Mouse (Mus musculus) skeletal muscle tissue, postnatal 0 days (tissue): ENCODE results near the gene Mbtps1. TPM values are rescaled to one million over a fixed set of nuclear protein-coding genes. Genes with fewer than 3 reads are reported as not detected.

ENCODE experiments used
- polyA plus RNA-seq: library from polyadenylated mRNA; unstranded; fragments of >200 nt; fragmentation: Nextera tagmentation; extraction: Ambion mirVana; gene quantifications from 2 replicates; pipeline ENCODE4 v1.2.1, GENCODE M21; 2015

Mbtps1 gene
- polyA plus RNA-seq: 39.1 and 41.9 TPM in 2 replicates

GRCm38 (mm10) chr8:119558603-119559401 lies at the start of gene Mbtps1:
Gene Mbtps1, minus strand, starts transcription at chr8:119558735.

GRCm38 (mm10) chr8:119604996-119605395 lies 46.5 kb upstream of the Mbtps1 start, which contains the start of gene Taf1c:
Gene Taf1c, minus strand, starts transcription at chr8:119605222.

GRCm38 (mm10) chr8:119574437-119575365 lies 16.2 kb upstream of the Mbtps1 start, which contains the start of the genes Hsdl1 and Dnaaf1:
Gene Hsdl1, minus strand, starts transcription at chr8:119575183.
Gene Dnaaf1, plus strand, starts transcription at chr8:119575235.

GRCm38 (mm10) chr8:119501598-119501997 lies 56.9 kb downstream of the Mbtps1 start, which contains the start of gene Slc38a8:
Gene Slc38a8, minus strand, starts transcription at chr8:119501698.

Other genes starting within 250 kb of the Mbtps1 start
- 242 and 258 TPM in 2 replicates for gene Hsbp1, start 214.2 kb downstream of the Mbtps1 start, polyA plus RNA-seq
- gene Mlycd, start 163.9 kb downstream of the Mbtps1 start, polyA plus RNA-seq: 96.9 and 121 TPM in 2 replicates
- 1.8 and 2.1 TPM in 2 replicates for gene Osgin1, start 124.6 kb downstream of the Mbtps1 start, polyA plus RNA-seq
- gene Necab2, start 112.0 kb downstream of the Mbtps1 start, polyA plus RNA-seq: 0.23 and 0.26 TPM in 2 replicates
- not detected in 2 replicates for gene Slc38a8, start 57.0 kb downstream of the Mbtps1 start, polyA plus RNA-seq
- 15.5 and 16.9 TPM in 2 replicates for gene Hsdl1, start 16.4 kb upstream of the Mbtps1 start, polyA plus RNA-seq
- gene Dnaaf1, start 16.5 kb upstream of the Mbtps1 start, polyA plus RNA-seq: not detected in 2 replicates
- 3.5 and 3.6 TPM in 2 replicates for gene Taf1c, start 46.5 kb upstream of the Mbtps1 start, polyA plus RNA-seq
- gene Adad2, start 54.0 kb upstream of the Mbtps1 start, polyA plus RNA-seq: not detected in 2 replicates
- gene Kcng4, start 76.9 kb upstream of the Mbtps1 start, polyA plus RNA-seq: 0.21 and 0.37 TPM in 2 replicates
- gene Wfdc1, start 107.6 kb upstream of the Mbtps1 start, polyA plus RNA-seq: 52.7 and 62.0 TPM in 2 replicates
- 0.11 TPM in 1 of 2 replicates, not detected in the other for gene Atp2c2, start 141.3 kb upstream of the Mbtps1 start, polyA plus RNA-seq
- 4.5 and 5.3 TPM in 2 replicates for gene Tldc1, start 219.7 kb upstream of the Mbtps1 start, polyA plus RNA-seq